Mouse (Mus musculus): Measurements from ENCODE around the gene Ibsp. TPM values are rescaled to one million over a fixed set of nuclear protein-coding genes. Genes with fewer than 3 reads are reported as not detected.

Gene Ibsp
- polyA plus RNA-seq, 1 experiment from 2014 or later, result not detected

DNA sequence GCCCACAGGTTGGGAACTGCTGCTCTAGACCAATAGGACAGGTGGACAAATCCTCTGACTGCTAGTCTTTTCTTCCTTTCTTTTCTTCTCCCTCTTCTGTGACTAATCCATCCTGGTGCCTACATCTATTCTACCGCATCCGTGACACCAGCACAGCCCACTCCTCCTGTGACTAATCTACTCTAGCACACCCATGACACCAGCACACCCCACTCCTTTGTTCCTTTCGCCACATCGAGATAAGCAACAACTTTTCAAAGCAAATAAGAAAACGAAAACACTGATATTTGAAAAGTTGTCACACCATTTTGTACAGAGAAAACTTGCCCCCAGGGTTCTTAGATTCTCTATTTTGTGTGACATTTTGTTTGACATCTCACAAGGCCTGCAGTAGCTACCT is 31.1 kb downstream of the Ibsp start:
- Histone ChIP-seq H3K4me1 (replicated peaks) (no peaks in the 10 kb centered on the region), H3K27me3 (replicated peaks) (no peaks in the 10 kb centered on the region), H3K4me2 (replicated peaks) (no peak overlapping the region), H3K27ac (no peak overlapping the region), H3K4me3 (replicated peaks) (no peak overlapping the region), H3K36me3 (no peaks in the 10 kb centered on the region), H3K9me3 (no peaks in the 10 kb centered on the region), H3K9ac (no peak overlapping the region)
- WGBS, result 77% methylated on average over 5 of the region's 5 CpGs
- ATAC-seq, result no peak

GRCm38 (mm10) chr5:104332296-104332695 is 33.3 kb downstream of the Ibsp start:
- Histone ChIP-seq H3K4me1 (replicated peaks) (no peaks in the 10 kb centered on the region), H3K9ac (no peak overlapping the region), H3K36me3 (no peaks in the 10 kb centered on the region), H3K9me3 (no peaks in the 10 kb centered on the region), H3K4me2 (replicated peaks) (no peak overlapping the region), H3K4me3 (replicated peaks) (no peak overlapping the region), H3K27me3 (replicated peaks) (no peaks in the 10 kb centered on the region), H3K27ac (no peak overlapping the region)
- no peak for ATAC-seq
- WGBS, result 49% methylated on average over 3 of the region's 3 CpGs

DNA sequence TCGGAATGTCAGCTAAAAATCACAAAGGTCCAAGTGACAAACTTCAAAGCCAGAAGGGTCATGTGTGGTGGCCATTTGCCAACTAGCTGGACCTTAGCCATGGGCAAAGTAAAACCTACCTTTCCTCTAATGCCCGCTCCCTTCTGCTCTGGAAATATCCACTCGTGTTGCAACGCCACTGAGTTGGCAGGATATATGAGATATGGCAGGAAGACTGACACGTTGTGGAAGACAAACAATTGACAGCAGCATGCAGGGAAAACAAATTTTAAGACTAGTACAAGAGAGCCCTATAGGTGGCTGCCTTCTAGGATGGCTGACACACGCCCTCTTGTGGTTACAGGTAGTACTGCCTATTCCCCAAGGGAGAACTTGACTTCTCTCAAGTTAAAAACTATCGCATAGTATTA is 34.3 kb downstream of the Ibsp start:
- Histone ChIP-seq H3K9ac (no peak overlapping the region), H3K4me1 (replicated peaks) (no peaks in the 10 kb centered on the region), H3K4me2 (replicated peaks) (no peak overlapping the region), H3K27me3 (replicated peaks) (no peaks in the 10 kb centered on the region), H3K27ac (no peak overlapping the region), H3K36me3 (no peaks in the 10 kb centered on the region), H3K4me3 (replicated peaks) (no peak overlapping the region), H3K9me3 (no peaks in the 10 kb centered on the region)
- WGBS, result 34% methylated on average over 7 of the region's 7 CpGs
- ATAC-seq, result peak; percentile 68

DNA sequence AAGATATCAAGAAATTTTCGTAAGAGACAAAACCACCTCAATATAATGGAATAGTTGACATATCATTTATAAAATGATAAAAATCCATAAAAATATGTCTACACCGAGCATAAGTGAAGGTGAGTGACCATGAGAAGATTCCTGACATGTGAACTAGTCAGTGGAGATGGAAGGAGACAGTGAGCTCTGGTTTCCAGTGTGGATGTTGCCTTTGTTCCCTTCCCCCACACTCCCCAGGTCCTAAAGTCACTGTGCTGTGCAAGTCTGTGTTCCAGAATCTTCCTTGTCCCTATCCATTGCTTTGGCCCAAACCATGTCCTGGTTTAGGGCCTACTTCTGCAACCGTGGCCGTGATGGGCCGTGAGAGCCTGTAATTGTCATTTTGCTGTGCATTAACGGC is 34.7 kb downstream of the Ibsp start:
- no peak overlapping the region for H3K27ac ChIP-seq
- no peak overlapping the region for H3K4me3 ChIP-seq (replicated peaks)
- no peaks in the 10 kb centered on the region for H3K4me1 ChIP-seq (replicated peaks)
- H3K4me2 ChIP-seq (replicated peaks), result no peak overlapping the region
- H3K36me3 ChIP-seq, result no peaks in the 10 kb centered on the region
- H3K27me3 ChIP-seq (replicated peaks), result no peaks in the 10 kb centered on the region
- H3K9me3 ChIP-seq, result no peaks in the 10 kb centered on the region
- no peak for ATAC-seq
- H3K9ac ChIP-seq, result no peak overlapping the region
- WGBS, result 77% methylated on average over 6 of the region's 6 CpGs

DNA sequence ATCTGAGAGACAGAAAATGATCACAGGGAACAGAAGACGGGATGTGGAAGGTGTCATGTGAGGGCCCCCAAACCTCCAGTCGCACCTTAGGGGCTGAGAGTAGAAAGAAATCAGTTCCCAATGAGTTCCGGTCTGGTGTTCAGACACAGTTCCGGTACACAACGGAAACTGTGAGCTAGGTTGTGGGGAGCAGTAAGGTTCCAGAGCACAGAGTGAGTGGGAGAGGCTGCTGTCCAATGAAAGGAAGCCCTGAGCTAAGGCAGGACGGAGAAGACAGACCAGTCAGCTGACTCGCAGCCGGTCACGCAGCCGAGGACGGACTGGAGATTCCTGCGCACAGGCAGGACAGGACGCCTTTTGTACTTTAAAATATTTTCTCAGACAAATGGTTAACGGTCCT is 35.5 kb downstream of the Ibsp start:
- H3K9ac ChIP-seq, result no peak overlapping the region
- H3K4me3 ChIP-seq (replicated peaks), result no peak overlapping the region
- 89% methylated on average over 14 of the region's 14 CpGs for WGBS
- no peaks in the 10 kb centered on the region for H3K36me3 ChIP-seq
- no peak for ATAC-seq
- H3K27ac ChIP-seq, result no peak overlapping the region
- no peaks in the 10 kb centered on the region for H3K9me3 ChIP-seq
- no peaks in the 10 kb centered on the region for H3K27me3 ChIP-seq (replicated peaks)
- no peak overlapping the region for H3K4me2 ChIP-seq (replicated peaks)
- no peaks in the 10 kb centered on the region for H3K4me1 ChIP-seq (replicated peaks)

- Histone ChIP-seq H3K4me2 (replicated peaks) (no peak overlapping the region), H3K27me3 (replicated peaks) (no peaks in the 10 kb centered on the region), H3K4me1 (replicated peaks) (no peaks in the 10 kb centered on the region), H3K9ac (no peak overlapping the region), H3K36me3 (no peaks in the 10 kb centered on the region), H3K4me3 (replicated peaks) (no peak overlapping the region), H3K27ac (no peak overlapping the region), H3K9me3 (no peaks in the 10 kb centered on the region)
- 83% methylated on average over 5 of the region's 5 CpGs for WGBS
- ATAC-seq, result no peak
Measured at GRCm38 (mm10) chr5:104335962-104336361, 37.0 kb downstream of the Ibsp start.

DNA sequence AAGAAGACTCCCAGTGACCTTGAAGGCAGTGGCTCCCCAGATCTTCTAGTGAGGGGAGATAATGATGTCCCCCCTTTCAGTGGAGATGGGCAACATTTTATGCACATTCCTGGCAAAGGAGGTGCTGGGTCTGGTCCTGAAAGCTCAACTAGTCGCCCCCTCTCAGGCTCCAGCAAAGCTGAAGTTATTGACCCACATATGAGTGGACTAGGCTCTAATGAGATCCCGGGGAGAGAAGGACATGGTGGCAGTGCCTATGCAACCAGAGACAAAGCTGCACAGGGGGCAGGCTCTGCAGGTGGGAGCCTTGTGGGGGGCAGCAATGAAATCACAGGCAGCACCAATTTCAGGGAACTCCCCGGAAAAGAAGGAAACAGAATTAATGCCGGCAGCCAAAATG is 38.5 kb downstream of the Ibsp start:
- Histone ChIP-seq H3K27me3 (replicated peaks) (no peaks in the 10 kb centered on the region), H3K4me2 (replicated peaks) (no peak overlapping the region), H3K4me3 (replicated peaks) (no peak overlapping the region), H3K36me3 (no peaks in the 10 kb centered on the region), H3K9ac (no peak overlapping the region), H3K27ac (no peak overlapping the region), H3K9me3 (no peaks in the 10 kb centered on the region), H3K4me1 (replicated peaks) (no peaks in the 10 kb centered on the region)
- 84% methylated on average over 4 of the region's 4 CpGs for WGBS
- no peak for ATAC-seq

DNA sequence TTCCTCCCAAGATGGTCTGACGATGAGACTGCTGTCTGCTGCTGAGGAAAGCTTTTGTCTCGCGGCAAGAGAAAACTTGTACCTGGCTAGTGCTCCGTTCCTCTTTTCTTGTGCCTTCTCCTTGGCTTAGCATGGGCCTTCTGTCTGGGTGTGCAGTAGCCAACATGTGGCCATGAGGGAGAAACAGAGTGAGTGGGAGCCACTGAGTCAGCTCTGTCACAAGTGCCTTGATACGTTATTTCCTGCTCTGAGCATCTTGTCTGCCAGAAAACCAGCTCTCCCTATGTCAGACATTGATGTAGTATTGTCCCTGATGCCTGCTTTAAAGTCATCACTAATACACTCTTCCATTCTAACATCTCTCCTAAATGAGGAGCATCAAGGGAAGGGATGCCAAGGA is 40.0 kb downstream of the Ibsp start:
- Histone ChIP-seq H3K27ac (no peak overlapping the region), H3K36me3 (no peaks in the 10 kb centered on the region), H3K4me2 (replicated peaks) (no peak overlapping the region), H3K4me1 (replicated peaks) (no peaks in the 10 kb centered on the region), H3K4me3 (replicated peaks) (no peak overlapping the region), H3K9me3 (no peaks in the 10 kb centered on the region), H3K9ac (no peak overlapping the region), H3K27me3 (replicated peaks) (no peaks in the 10 kb centered on the region)
- ATAC-seq, result no peak
- 84% methylated on average over 5 of the region's 5 CpGs for WGBS

DNA sequence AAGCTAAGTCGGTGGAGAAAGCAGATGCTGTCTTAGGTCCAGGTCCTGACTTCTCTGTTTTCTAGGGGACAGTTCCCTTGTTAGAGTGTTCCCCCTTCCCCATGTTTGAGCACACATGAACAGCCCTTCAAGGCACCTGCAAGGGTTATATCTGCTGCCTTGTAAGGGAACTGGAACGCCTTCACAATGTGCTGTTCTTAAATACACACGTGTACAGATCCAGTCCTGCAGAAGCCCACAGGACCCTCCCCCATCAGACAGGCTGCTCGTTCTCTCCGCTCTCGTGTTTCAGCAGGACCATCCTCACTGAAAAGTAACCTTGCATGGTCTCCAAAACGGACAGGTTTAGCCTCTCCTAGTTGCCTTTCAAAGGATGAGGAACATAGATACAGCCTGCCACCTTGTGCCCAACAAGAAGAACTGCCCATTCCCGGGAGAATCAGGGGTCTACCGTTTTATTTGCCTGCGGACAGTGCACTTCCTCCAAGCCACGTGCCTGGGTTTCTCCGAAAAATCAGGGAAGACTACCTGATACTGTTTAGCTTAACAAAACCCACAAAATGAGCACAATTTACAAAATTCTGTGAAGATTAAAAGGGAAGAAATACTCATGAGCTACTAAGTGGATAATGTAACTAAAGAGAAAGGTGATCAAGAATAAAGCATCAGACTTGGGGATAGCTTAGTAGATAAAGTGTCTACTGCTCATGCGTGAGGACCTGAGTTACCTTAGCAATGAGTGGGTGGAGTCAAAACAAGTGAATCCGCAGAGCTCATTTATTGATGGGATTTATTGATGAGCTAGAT is 40.9 kb downstream of the Ibsp start:
- 17% methylated on average over 14 of the region's 14 CpGs for WGBS
- ATAC-seq, result peak; percentile 70
- no peaks in the 10 kb centered on the region for H3K9me3 ChIP-seq

GRCm38 (mm10) chr5:104340513-104340829 is 41.5 kb downstream of the Ibsp start:
- 86% methylated on average over 4 of the region's 4 CpGs for WGBS
- no peaks in the 10 kb centered on the region for H3K36me3 ChIP-seq
- H3K9ac ChIP-seq, result no peak overlapping the region
- no peak overlapping the region for H3K4me3 ChIP-seq (replicated peaks)
- no peak overlapping the region for H3K4me2 ChIP-seq (replicated peaks)
- H3K27me3 ChIP-seq (replicated peaks), result no peaks in the 10 kb centered on the region
- H3K27ac ChIP-seq, result no peak overlapping the region
- no peaks in the 10 kb centered on the region for H3K4me1 ChIP-seq (replicated peaks)
- ATAC-seq, result no peak
- no peaks in the 10 kb centered on the region for H3K9me3 ChIP-seq

More for the DNA sequence above, 40.9 kb downstream of the Ibsp start:
- no peaks in the 10 kb centered on the region for H3K36me3 ChIP-seq
- no peak overlapping the region for H3K27ac ChIP-seq
- H3K9ac ChIP-seq, result no peak overlapping the region
- no peaks in the 10 kb centered on the region for H3K27me3 ChIP-seq (replicated peaks)
- H3K4me2 ChIP-seq (replicated peaks), result no peak overlapping the region; the same call in 1 of the 2 replicates
- H3K4me1 ChIP-seq (replicated peaks), result no peaks in the 10 kb centered on the region
- no peak overlapping the region for H3K4me3 ChIP-seq (replicated peaks)

DNA sequence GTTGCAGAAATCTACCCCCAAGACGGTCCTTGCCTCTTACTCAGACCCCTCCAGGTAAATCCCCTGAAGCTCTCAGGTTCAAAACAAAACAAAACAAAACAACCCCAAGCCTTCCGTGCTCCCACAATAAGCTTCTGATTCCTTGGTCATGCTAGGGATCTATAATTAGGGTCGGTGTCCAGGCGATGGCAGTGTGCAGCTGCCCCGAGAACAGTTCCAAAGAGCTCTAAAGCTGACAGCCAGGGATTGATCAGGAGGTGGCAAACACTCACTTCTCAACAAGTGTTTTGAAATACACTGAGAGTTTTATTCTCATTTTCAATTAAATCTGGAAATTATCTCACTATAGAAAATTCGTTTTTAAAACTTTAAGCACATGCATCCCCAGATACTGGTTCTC is 43.9 kb downstream of the Ibsp start:
- Histone ChIP-seq H3K4me1 (replicated peaks) (no peaks in the 10 kb centered on the region), H3K9me3 (no peaks in the 10 kb centered on the region), H3K4me3 (replicated peaks) (no peak overlapping the region), H3K4me2 (replicated peaks) (no peak overlapping the region), H3K36me3 (no peaks in the 10 kb centered on the region), H3K27me3 (replicated peaks) (no peaks in the 10 kb centered on the region), H3K27ac (no peak overlapping the region), H3K9ac (no peak overlapping the region)
- no peak for ATAC-seq
- WGBS, result 46% methylated on average over 6 of the region's 6 CpGs

- ATAC-seq, result no peak
- Histone ChIP-seq H3K4me2 (replicated peaks) (no peak overlapping the region), H3K27me3 (replicated peaks) (no peaks in the 10 kb centered on the region), H3K9ac (no peak overlapping the region), H3K4me1 (replicated peaks) (no peaks in the 10 kb centered on the region), H3K4me3 (replicated peaks) (no peak overlapping the region), H3K27ac (no peak overlapping the region), H3K9me3 (no peaks in the 10 kb centered on the region), H3K36me3 (no peaks in the 10 kb centered on the region)
- WGBS, result 75% methylated on average over 9 of the region's 9 CpGs
Measured at GRCm38 (mm10) chr5:104344526-104345240, 45.7 kb downstream of the Ibsp start.

DNA sequence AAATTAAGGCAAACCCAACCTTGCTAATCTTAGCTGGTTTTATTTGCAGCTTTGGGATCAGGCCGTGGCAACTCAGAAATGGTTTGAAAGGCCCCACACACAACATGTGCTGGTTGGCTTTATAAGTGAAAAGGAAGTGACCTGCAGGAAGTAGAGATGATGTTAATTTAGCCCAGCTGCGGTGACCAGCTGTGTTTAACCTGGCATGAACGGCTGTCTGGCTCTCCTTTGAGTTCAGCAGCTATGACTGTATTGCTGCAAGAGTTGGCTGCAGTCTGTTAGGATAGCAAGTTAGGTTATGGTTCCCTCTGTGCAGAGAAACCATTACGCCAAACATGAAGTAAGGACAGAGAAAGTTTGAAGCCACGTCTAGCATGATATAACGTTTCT is 46.3 kb downstream of the Ibsp start:
- Histone ChIP-seq H3K27me3 (replicated peaks) (no peaks in the 10 kb centered on the region), H3K4me3 (replicated peaks) (no peak overlapping the region), H3K9ac (no peak overlapping the region), H3K9me3 (no peaks in the 10 kb centered on the region), H3K4me1 (replicated peaks) (no peaks in the 10 kb centered on the region), H3K27ac (no peak overlapping the region), H3K36me3 (no peaks in the 10 kb centered on the region), H3K4me2 (replicated peaks) (no peak overlapping the region)
- WGBS, result 80% methylated on average over 6 of the region's 6 CpGs
- no peak for ATAC-seq
